Comparison of ENCODE assay signal across 8 mouse cellular contexts in genomic region chr16:32009913-32010312, GRCm38 (mm10). TPM values are rescaled to one million over a fixed set of nuclear protein-coding genes. Genes with fewer than 3 reads are reported as not detected.
A peak's percentile ranks its signal among the peaks of the same experiment; 100 is the strongest.
DNase-seq lines count a peak whose midpoint lies in the region; ATAC-seq lines count a peak whose summit lies in the region.

No protein-coding gene starts in this region.

- WGBS in liver, embryonic 11.5 days = 37% methylated on average over 5 of the region's 5 CpGs

- no peaks in the 10 kb centered on the region for H3K4me1 ChIP-seq in liver, embryonic 11.5 days (replicated peaks; ENCODE audit: control insufficient read depth, insufficient read depth, low read length)

- no peak overlapping the region for H3K9ac ChIP-seq in liver, embryonic 11.5 days (ENCODE audit: low read depth, low read length)

- H3K4me2 ChIP-seq in liver, embryonic 11.5 days = no peak overlapping the region

- H3K36me3 ChIP-seq in liver, embryonic 11.5 days (ENCODE audit: control insufficient read depth, insufficient read depth, low read length) = no peaks in the 10 kb centered on the region

- no peaks in the 10 kb centered on the region for H3K9me3 ChIP-seq in liver, embryonic 11.5 days (ENCODE audit: control insufficient read depth, low read length)

- peak; percentile 31 for ATAC-seq in CD4-positive, CD25-positive, alpha-beta regulatory T cell, adult 4 months
- peak; percentile 47; the same call in 1 of the 2 replicates for ATAC-seq in liver, embryonic 11.5 days (replicated peaks; ENCODE audit: low FRiP score)
- no peak for ATAC-seq in erythroblast, adult 5-6 weeks (replicated peaks; ENCODE audit: low FRiP score, poor library complexity, severe bottlenecking)

- H3K27me3 ChIP-seq in liver, embryonic 11.5 days (replicated peaks; ENCODE audit: control insufficient read depth, insufficient read depth, low read length) = no peaks in the 10 kb centered on the region

- H3K4me3 ChIP-seq in liver, embryonic 11.5 days (ENCODE audit: low read depth, low read length) = no peak overlapping the region

- DNase-seq in frontal cortex, adult 2 months (ENCODE audit: extremely low spot score in 1 of 2, low spot score in 1 of 2) = peak; percentile 38 to 72
- DNase-seq in frontal cortex, postnatal 10 days (ENCODE audit: low spot score in 2 of 2) = no peak
- peak; percentile 47 for DNase-seq in induced T-regulatory cell, adult 2 months (ENCODE audit: low read depth)
- DNase-seq in liver, embryonic 11.5 days (ENCODE audit: low spot score) = no peak
- no peak for DNase-seq in B cell, adult 2 months
- DNase-seq in gastrocnemius, postnatal 25 days = no peak

- no peak overlapping the region for H3K27ac ChIP-seq in liver, embryonic 11.5 days (ENCODE audit: low read depth, low read length)

RNA-seq across cellular contexts. Expression of gene Senp5, which starts 6.8 kb away (rescaled TPM):
- polyA plus RNA-seq in frontal cortex, adult 2 months (2012; rRNA removed) = 20.6 and 20.7 TPM in 2 replicates
- polyA plus RNA-seq in CD4-positive, CD25-positive, alpha-beta regulatory T cell, adult 4 months (2017; shearing (Covaris generic)) = 10 to 100 TPM in 1 of 2 experiments, 1 to 10 TPM in 1; 8.3 to 13.3 TPM
- polyA plus RNA-seq in liver, embryonic 11.5 days (2014; fragmentation: Nextera tagmentation; extraction: Ambion mirVana) = 13.0 and 13.1 TPM in 2 replicates
- total RNA-seq in erythroblast, adult 5-6 weeks (2015; ENCODE audit: low replicate concordance) = 2.3 and 4.4 TPM in 2 replicates
- 2.8 and 4.6 TPM in 2 replicates for total RNA-seq in erythroblast, adult 5-6 weeks (2017; ENCODE audit: low replicate concordance)
- 10 to 100 TPM; 11.0 to 11.6 TPM for total RNA-seq in gastrocnemius, postnatal 25 days (2021)

Comparison
In these comparisons a context has a peak if more than half of its experiments do, and no peak if none do; other contexts are left out.
1. DNase-seq: peak in frontal cortex, adult 2 months (2 of 2) and induced T-regulatory cell, adult 2 months (single experiment); none in frontal cortex, postnatal 10 days (0 of 2), liver, embryonic 11.5 days (single experiment), B cell, adult 2 months (0 of 2) and gastrocnemius, postnatal 25 days (single experiment).